Mouse (Mus musculus) forebrain, embryonic 16.5 days (tissue): ENCODE measurements around the gene Dnah9. TPM values are rescaled to one million over a fixed set of nuclear protein-coding genes. Genes with fewer than 3 reads are reported as not detected.

Source experiments
- ATAC-seq: fragments of 200-750 bp; cut with Nextera tagmentation; 2 replicates; pipeline ENCODE4 v1.8.0; 2017; ENCODE audit warnings: mild to moderate bottlenecking, moderate library complexity
- H3K27ac ChIP-seq: fragments of 300-500 bp; sonication (generic); 2 replicates; pipeline ENCODE4 v1.5.1; 2014; ENCODE audit warnings: low read length, control low read depth
- H3K27me3 ChIP-seq: fragments of 300-500 bp; sonication (generic); replicated peaks from 2 replicates; pipeline ENCODE4 v1.6.1; 2014; ENCODE audit warnings: low read length; ENCODE audit not compliant: control insufficient read depth, insufficient read depth
- H3K36me3 ChIP-seq: fragments of 300-500 bp; sonication (generic); 2 replicates; pipeline ENCODE4 v1.6.1; 2014; ENCODE audit not compliant: control insufficient read depth, insufficient read depth
- H3K4me1 ChIP-seq: fragments of 300-500 bp; sonication (generic); replicated peaks from 2 replicates; pipeline ENCODE4 v1.6.1; 2014; ENCODE audit warnings: low read length; ENCODE audit not compliant: control insufficient read depth, insufficient read depth
- H3K4me2 ChIP-seq: fragments of 300-500 bp; sonication (generic); 2 replicates; pipeline ENCODE4 v1.6.1; 2014; ENCODE audit warnings: mild to moderate bottlenecking, low read length, control low read depth
- H3K4me3 ChIP-seq: fragments of 300-500 bp; sonication (generic); replicated peaks from 2 replicates; pipeline ENCODE4 v1.5.1; 2014; ENCODE audit warnings: mild to moderate bottlenecking, low read length, control low read depth
- H3K9ac ChIP-seq: fragments of 300-500 bp; sonication (generic); replicated peaks from 2 replicates; pipeline ENCODE4 v1.6.1; 2014; ENCODE audit warnings: low read depth, low read length, control low read depth
- H3K9me3 ChIP-seq: fragments of 300-500 bp; sonication (generic); 2 replicates; pipeline ENCODE4 v1.6.1; 2016; ENCODE audit warnings: low read length; ENCODE audit not compliant: control insufficient read depth
- WGBS: fragments of 180-500 bp; shearing (Covaris S2); extraction: QIAGEN DNeasy Blood & Tissue Kit; methylation state at CpG from one replicate; pipeline ENCODE4 v1.1.7; 2014; 5-methylcytosine and 5-hydroxymethylcytosine counted together
- polyA plus RNA-seq: library from polyadenylated mRNA; unstranded; fragments of >200 nt; fragmentation: Nextera tagmentation; extraction: Ambion mirVana; gene quantifications from 2 replicates; pipeline ENCODE4 v1.2.1, GENCODE M21; 2015

Dnah9 gene
- polyA plus RNA-seq, 1 experiment from 2014 or later, result 1.7 TPM

DNA sequence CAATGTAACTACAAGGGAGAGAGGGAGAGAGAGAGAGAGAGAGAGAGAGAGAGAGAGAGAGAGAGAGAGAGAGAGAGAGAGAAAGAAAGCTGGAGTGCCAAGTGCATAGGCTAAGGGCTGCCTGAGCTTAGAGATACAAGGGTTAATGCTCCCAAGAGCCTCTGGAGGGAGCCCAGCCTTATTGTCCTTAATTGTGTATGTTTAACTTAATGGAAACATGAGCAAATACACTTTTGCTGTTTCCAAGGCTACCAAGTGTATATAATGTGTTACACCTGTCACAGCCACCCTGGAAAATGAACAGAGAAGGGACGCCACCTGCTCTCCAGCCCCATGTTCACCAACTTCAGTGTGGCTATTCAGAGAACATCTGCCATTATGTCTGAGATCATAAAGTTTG lies 142.6 kb downstream of the Dnah9 start:
- H3K27ac ChIP-seq, result no peak overlapping the region
- no peaks in the 10 kb centered on the region for H3K9me3 ChIP-seq
- H3K4me1 ChIP-seq, result no peaks in the 10 kb centered on the region
- no peak overlapping the region for H3K4me2 ChIP-seq
- no peaks in the 10 kb centered on the region for H3K27me3 ChIP-seq
- H3K36me3 ChIP-seq, result no peaks in the 10 kb centered on the region
- WGBS, result 39% methylated on average over 1 of the region's 1 CpGs
- H3K4me3 ChIP-seq, result no peak overlapping the region
- H3K9ac ChIP-seq, result no peak overlapping the region
- no peak for ATAC-seq

DNA sequence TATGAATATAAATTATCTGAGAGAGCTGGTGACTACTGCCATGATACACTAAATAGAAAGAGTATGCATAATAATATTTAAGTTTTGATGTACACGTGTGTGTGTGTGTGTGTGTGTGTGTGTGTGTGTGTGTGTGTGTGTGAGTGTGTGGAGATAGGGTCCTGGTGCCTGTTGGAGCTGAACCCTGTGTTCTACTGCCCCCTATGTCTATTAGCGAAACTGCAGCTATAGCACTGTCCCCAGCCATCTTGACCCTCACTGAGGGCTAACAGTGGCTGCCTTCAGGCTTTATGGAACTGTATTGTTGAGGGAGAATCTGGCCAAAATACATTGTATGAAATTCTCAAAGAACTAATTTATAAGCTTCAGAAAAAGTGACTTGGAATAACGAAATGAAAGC lies 192.5 kb downstream of the Dnah9 start:
- H3K4me3 ChIP-seq, result no peak overlapping the region
- no peaks in the 10 kb centered on the region for H3K9me3 ChIP-seq
- WGBS, result 60% methylated on average over 3 of the region's 3 CpGs
- no peaks in the 10 kb centered on the region for H3K4me1 ChIP-seq
- ATAC-seq, result no peak
- no peak overlapping the region for H3K4me2 ChIP-seq
- no peaks in the 10 kb centered on the region for H3K27me3 ChIP-seq
- H3K27ac ChIP-seq, result no peak overlapping the region
- H3K36me3 ChIP-seq, result no peaks in the 10 kb centered on the region
- H3K9ac ChIP-seq, result no peak overlapping the region

DNA sequence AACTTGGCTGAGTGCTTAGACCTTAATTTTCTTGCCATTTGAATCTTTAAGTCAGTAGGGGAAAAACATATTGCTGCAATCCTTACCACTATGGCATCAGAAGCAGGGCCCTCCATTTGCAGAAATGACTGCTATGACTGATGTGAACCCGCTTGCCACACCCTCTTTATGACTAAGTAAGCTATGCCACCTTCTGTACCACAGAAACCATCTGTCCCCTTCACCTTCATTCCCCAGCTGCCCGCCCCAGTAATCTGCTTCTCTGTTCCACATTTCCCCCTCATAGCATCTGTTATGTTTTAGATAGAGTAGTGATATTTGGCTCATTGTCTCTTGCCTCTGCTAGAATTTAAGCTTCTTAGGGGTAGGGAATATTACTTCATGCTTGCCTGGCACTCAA lies 237.6 kb downstream of the Dnah9 start:
- Histone ChIP-seq H3K4me1 (no peaks in the 10 kb centered on the region), H3K27ac (peak overlapping the region; percentile 75), H3K9ac (no peak overlapping the region), H3K9me3 (no peaks in the 10 kb centered on the region), H3K4me3 (no peak overlapping the region), H3K27me3 (no peaks in the 10 kb centered on the region), H3K36me3 (no peaks in the 10 kb centered on the region), H3K4me2 (no peak overlapping the region)
- peak; percentile 62 for ATAC-seq
- WGBS, result 65% methylated on average over 2 of the region's 2 CpGs

DNA sequence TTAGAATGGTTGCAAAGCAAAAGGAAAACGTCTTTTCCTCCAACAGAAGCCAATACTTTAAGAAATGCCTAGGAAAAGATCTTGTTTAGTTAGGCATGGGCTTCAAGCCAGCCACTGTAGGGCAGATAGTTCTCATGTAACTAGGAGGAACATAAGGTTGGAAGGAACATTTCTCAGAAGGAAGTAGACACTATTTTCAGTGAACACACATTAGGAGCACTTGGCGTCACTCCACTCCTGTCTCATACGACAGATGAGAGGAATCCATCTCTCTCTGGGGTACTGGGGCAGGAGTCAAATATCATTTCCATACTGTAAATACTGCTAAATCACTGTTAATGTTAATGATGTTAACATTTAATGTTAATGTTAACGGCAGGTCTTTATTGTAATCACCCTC lies 238.0 kb downstream of the Dnah9 start:
- Histone ChIP-seq H3K36me3 (no peaks in the 10 kb centered on the region), H3K4me1 (no peaks in the 10 kb centered on the region), H3K27ac (peak overlapping the region; percentile 75; the same call in 1 of the 2 replicates), H3K4me3 (no peak overlapping the region), H3K9me3 (no peaks in the 10 kb centered on the region), H3K27me3 (no peaks in the 10 kb centered on the region), H3K4me2 (no peak overlapping the region), H3K9ac (no peak overlapping the region)
- ATAC-seq, result peak; percentile 73
- WGBS, result 54% methylated on average over 4 of the region's 4 CpGs

DNA sequence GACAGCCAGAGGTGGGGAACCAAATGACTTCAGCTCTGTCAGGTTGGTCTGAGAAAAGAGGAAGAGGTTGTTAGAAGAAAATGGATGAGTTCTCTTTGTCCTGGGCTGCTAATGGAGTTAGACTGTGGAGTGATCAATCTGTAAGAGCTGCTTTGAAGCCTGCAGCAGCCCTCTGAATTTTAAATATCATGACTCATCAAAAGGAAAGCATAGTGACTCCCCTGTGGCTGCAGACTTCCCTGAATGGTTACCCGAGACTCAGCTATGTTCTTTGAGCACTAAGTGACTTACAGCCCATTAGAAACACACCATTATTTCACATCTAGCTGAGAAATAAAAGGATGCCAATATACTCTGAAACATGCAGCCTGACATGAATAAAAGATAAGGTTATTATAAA lies 240.4 kb downstream of the Dnah9 start:
- ATAC-seq, result peak; percentile 50; the same call in 1 of the 2 replicates
- H3K27ac ChIP-seq, result no peak overlapping the region
- H3K36me3 ChIP-seq, result no peaks in the 10 kb centered on the region
- H3K4me3 ChIP-seq, result no peak overlapping the region
- no peak overlapping the region for H3K9ac ChIP-seq
- no peaks in the 10 kb centered on the region for H3K9me3 ChIP-seq
- no peaks in the 10 kb centered on the region for H3K4me1 ChIP-seq
- no peaks in the 10 kb centered on the region for H3K27me3 ChIP-seq
- no peak overlapping the region for H3K4me2 ChIP-seq
- WGBS, result 16% methylated on average over 1 of the region's 1 CpGs

DNA sequence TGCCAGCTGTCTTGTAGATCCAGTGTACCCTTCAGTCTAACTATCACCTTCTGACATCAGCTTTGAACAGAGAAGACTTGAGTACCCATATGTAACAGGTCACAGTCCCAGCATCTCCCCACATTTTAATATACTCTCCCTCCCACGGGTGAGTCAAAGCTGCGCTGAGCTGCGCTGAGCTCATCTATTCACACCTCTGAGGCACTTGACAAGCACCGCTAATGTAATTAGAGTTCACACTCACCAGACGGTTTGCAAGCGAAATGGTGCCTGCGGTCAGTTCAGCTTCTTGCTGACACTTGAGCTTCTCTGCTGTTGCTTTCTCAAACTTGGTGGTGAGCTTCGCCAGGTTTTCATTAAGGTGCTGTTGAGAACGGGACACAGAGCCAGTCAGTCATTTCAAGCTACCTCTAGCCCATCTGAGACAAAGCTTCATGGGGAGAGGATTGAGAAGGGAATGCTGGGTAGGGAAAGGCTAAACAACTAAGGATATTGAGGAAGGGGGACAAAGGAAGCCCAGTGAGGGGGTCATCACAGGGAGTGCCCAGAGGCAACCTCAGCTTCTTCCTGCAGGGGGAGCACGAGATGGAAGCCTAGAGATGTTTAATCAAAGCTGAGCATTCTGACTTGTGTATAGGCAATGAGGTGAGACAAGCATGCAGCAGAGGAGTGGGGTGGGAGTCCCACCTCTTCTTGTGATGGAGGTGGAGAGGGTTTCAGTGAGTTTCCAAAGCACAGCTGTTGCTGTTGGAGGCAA lies 249.7 kb downstream of the Dnah9 start:
- Histone ChIP-seq H3K27me3 (no peaks in the 10 kb centered on the region), H3K9ac (no peak overlapping the region), H3K9me3 (no peaks in the 10 kb centered on the region), H3K36me3 (no peaks in the 10 kb centered on the region), H3K4me2 (no peak overlapping the region), H3K4me1 (no peaks in the 10 kb centered on the region), H3K4me3 (no peak overlapping the region), H3K27ac (no peak overlapping the region)
- WGBS, result 52% methylated on average over 10 of the region's 10 CpGs
- ATAC-seq, result no peak

DNA sequence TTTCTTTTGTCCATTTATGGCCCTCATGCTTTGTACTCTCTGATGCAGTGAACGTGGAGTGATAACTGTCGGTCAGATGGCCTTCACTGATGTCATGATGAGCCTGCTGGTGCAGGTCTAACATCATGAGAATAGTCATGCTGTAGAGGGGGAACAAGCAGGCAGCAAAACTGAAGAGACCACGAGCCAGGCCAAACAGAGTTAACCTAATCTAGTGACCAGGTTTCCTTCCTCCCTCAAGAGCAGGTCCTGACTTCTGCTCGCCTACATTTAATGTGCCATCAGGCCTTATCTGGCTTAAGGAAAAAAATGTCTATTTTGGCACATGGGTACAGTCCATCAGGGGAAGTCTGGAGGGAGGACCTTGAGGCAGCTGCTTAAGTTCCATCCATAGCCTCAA lies 259.2 kb downstream of the Dnah9 start:
- H3K27ac ChIP-seq, result no peak overlapping the region
- H3K36me3 ChIP-seq, result no peaks in the 10 kb centered on the region
- 0 out of 2 replicates have a peak, but pooled peaks cover 3% of the 10 kb centered on the region for H3K9me3 ChIP-seq
- 89% methylated on average over 4 of the region's 4 CpGs for WGBS
- H3K4me3 ChIP-seq, result no peak overlapping the region
- H3K4me1 ChIP-seq, result 0 out of 2 replicates have a peak, but pooled peaks cover 2% of the 10 kb centered on the region
- H3K4me2 ChIP-seq, result no peak overlapping the region
- H3K27me3 ChIP-seq, result no peaks in the 10 kb centered on the region
- H3K9ac ChIP-seq, result no peak overlapping the region
- no peak for ATAC-seq

DNA sequence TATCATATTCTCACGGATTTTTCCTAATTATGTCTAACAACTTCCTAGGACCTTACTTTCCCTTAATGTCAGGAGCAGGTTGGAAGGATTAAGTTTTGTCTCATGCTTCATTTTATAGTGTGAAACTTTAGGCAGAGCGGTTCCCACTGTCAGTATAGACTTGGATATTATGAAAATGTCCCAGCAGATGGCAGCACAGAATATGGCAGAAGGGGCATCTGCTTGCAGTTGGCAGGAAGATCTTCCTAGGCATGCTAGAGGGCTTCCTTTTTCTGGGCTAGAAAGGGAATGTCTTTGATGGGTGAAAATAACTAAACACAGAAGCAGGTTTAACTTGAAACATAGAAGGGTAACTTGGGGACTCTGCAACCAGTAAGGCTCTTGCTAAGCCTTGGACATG lies 262.9 kb downstream of the Dnah9 start:
- Histone ChIP-seq H3K27ac (no peak overlapping the region), H3K36me3 (no peaks in the 10 kb centered on the region), H3K9ac (no peak overlapping the region), H3K27me3 (no peaks in the 10 kb centered on the region), H3K4me3 (no peak overlapping the region), H3K9me3 (no peaks in the 10 kb centered on the region), H3K4me2 (no peak overlapping the region), H3K4me1 (0 out of 2 replicates have a peak, but pooled peaks cover 2% of the 10 kb centered on the region)
- WGBS, result 47% methylated on average over 2 of the region's 2 CpGs
- peak; percentile 70 for ATAC-seq

DNA sequence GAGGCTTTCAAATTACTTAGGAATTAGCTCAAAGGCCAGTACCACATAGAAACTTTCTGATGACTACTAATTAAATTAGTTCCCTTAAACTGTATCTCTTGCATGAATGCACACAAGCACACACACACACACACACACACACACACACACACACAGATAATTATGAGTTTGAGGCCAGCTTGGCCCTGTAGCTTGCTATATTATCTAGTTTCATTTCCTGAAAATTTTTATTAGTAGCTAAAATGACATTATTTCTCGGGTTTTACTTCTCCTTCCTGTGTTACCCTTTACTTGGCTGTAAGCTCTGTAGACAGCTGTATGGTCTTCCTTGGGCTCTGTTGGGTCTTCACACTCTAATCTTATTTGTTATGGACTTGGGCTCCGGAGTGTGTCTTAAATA lies 264.4 kb downstream of the Dnah9 start:
- no peak for ATAC-seq
- 0 out of 2 replicates have a peak, but pooled peaks cover 2% of the 10 kb centered on the region for H3K4me1 ChIP-seq
- 82% methylated on average over 2 of the region's 2 CpGs for WGBS
- H3K9ac ChIP-seq, result no peak overlapping the region
- H3K9me3 ChIP-seq, result no peaks in the 10 kb centered on the region
- no peak overlapping the region for H3K4me2 ChIP-seq
- H3K36me3 ChIP-seq, result no peaks in the 10 kb centered on the region
- no peaks in the 10 kb centered on the region for H3K27me3 ChIP-seq
- no peak overlapping the region for H3K27ac ChIP-seq
- H3K4me3 ChIP-seq, result no peak overlapping the region
